Mouse (Mus musculus): ENCODE data around the gene Lrrk1. TPM values are rescaled to one million over a fixed set of nuclear protein-coding genes. Genes with fewer than 3 reads are reported as not detected.

Gene Lrrk1
- polyA plus RNA-seq, 1 experiment, result 9.8 TPM

DNA sequence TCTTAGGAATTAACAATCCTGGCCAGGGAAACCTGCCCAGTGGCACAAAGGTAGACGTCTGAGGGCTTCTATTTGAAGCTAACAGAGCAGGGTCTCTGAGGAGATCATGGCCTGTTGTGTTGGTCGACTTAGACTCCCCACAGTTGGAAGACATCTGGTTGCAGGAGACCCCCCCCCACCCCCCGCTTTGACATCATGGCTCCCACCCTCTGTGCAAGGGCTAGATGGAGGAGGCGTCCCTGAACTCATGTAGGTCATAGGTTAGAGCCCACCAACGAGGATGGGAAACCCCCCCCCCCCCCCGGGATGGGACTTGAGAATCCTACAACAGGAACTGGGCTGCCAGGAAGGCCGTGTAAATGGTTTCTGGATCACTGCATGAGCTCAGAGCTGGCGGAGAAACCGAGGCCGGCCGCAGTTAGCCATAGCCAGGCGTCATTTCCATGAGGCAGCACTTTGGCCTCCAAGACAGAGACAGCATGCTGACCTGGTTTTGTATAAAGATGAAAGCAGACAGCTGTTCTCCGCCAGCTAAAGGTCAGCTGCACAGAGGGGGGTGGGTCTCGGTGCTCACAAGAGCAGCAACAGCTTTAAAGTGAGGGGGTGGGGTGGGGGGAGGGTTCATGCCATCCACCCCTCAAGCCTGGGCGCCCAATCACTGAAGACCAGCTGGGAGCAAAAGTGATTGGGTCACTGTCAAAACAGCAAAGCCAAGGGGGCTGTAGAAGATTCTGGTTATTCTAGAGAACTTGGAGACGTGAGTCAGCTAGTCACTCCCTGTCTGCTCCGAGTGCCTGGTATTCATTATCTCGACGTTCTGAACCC lies 95.4 kb downstream of the Lrrk1 start:
- TF ChIP-seq GATA1 (IDR thresholded peaks at IDR 0.05; ENCODE audit: borderline replicate concordance, low read length) (no peak), FLI1 (IDR thresholded peaks at IDR 0.05; ENCODE audit: low read length) (no peak)
- H3K4me1 ChIP-seq, result peaks cover 36% of the 10 kb centered on the region

GRCm38 (mm10) chr7:66292010-66292409 lies 96.1 kb downstream of the Lrrk1 start:
- Histone ChIP-seq H3K9me3 (no peaks in the 10 kb centered on the region), H3K4me3 (replicated peaks) (peak overlapping the region; percentile 50), H3K4me1 (peaks cover 36% of the 10 kb centered on the region), H3K27me3 (replicated peaks) (no peaks in the 10 kb centered on the region), H3K36me3 (replicated peaks; ENCODE audit: low read length) (peaks cover 96% of the 10 kb centered on the region)
- TF ChIP-seq FLI1 (IDR thresholded peaks at IDR 0.05; ENCODE audit: low read length), result no peak
- TF ChIP-seq GATA1 (IDR thresholded peaks at IDR 0.05; ENCODE audit: borderline replicate concordance, low read length), result no peak

More for the DNA sequence above, 95.4 kb downstream of the Lrrk1 start:
- no peaks in the 10 kb centered on the region for H3K27me3 ChIP-seq (replicated peaks)
- no peak overlapping the region for H3K4me3 ChIP-seq (replicated peaks)
- H3K9me3 ChIP-seq, result no peaks in the 10 kb centered on the region
- H3K36me3 ChIP-seq (replicated peaks; ENCODE audit: low read length), result peaks cover 96% of the 10 kb centered on the region

GRCm38 (mm10) chr7:66282984-66283612 lies 105.1 kb downstream of the Lrrk1 start:
- no peaks in the 10 kb centered on the region for H3K27me3 ChIP-seq (replicated peaks)
- H3K4me3 ChIP-seq (replicated peaks), result no peak overlapping the region
- no peak for TF ChIP-seq FLI1 (IDR thresholded peaks at IDR 0.05; ENCODE audit: low read length)
- no peaks in the 10 kb centered on the region for H3K9me3 ChIP-seq
- peaks cover 98% of the 10 kb centered on the region for H3K36me3 ChIP-seq (replicated peaks; ENCODE audit: low read length)
- H3K4me1 ChIP-seq, result no peaks in the 10 kb centered on the region

GRCm38 (mm10) chr7:66282265-66282664 lies 105.9 kb downstream of the Lrrk1 start:
- Histone ChIP-seq H3K4me3 (replicated peaks) (no peak overlapping the region), H3K27me3 (replicated peaks) (no peaks in the 10 kb centered on the region), H3K36me3 (replicated peaks; ENCODE audit: low read length) (peaks cover 97% of the 10 kb centered on the region), H3K4me1 (no peaks in the 10 kb centered on the region), H3K9me3 (no peaks in the 10 kb centered on the region)
- TF ChIP-seq FLI1 (IDR thresholded peaks at IDR 0.05; ENCODE audit: low read length) (no peak), GATA1 (IDR thresholded peaks at IDR 0.05; ENCODE audit: borderline replicate concordance, low read length) (no peak)

DNA sequence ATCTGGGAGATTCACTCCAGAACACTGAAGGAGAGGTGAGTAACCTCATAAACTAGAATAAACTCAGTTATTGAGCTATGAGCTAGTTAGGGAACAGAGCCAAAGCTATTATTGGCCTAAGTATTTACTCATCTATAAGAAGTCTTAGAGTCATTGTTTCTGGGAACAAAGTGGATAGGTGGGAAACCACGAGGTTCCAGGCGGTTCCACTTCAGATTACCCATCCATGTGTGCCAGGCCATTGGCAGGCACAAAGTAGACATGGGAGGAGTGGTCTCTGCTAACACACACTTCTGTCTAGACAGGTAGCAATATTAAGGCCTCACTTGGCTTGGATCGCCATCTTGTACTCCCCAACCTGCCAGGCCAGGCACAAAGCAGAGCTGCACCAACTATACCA lies 110.1 kb downstream of the Lrrk1 start:
- TF ChIP-seq FLI1 (IDR thresholded peaks at IDR 0.05; ENCODE audit: low read length) (no peak), GATA1 (IDR thresholded peaks at IDR 0.05; ENCODE audit: borderline replicate concordance, low read length) (no peak)
- H3K27me3 ChIP-seq (replicated peaks), result no peaks in the 10 kb centered on the region
- no peaks in the 10 kb centered on the region for H3K9me3 ChIP-seq
- no peak overlapping the region for H3K4me3 ChIP-seq (replicated peaks)
- peaks cover 97% of the 10 kb centered on the region for H3K36me3 ChIP-seq (replicated peaks; ENCODE audit: low read length)
- H3K4me1 ChIP-seq, result peaks cover 12% of the 10 kb centered on the region

DNA sequence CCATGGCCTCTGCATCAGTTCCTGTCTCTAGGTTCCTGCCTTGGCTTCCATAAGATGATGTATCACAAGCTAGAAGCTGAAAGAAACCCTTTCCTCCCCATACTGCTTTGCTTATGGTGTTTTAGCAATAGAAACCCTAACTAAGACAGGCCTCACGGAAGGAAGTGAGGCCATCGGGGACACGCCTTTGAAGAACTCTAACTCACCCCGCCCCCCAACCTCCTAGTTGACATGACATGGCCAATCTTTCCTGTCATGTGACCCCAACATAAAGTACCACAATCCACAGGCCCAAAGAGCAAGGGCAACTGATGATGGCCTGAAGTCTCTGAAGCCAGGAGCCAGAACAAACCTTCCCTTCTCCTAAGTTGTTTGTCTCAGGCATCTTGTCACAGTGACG lies 114.7 kb downstream of the Lrrk1 start:
- peaks cover 26% of the 10 kb centered on the region for H3K4me1 ChIP-seq
- peaks cover 98% of the 10 kb centered on the region for H3K36me3 ChIP-seq (replicated peaks; ENCODE audit: low read length)
- H3K9me3 ChIP-seq, result peaks cover 7% of the 10 kb centered on the region
- H3K27me3 ChIP-seq (replicated peaks), result no peaks in the 10 kb centered on the region
- no peak overlapping the region for H3K4me3 ChIP-seq (replicated peaks)
- no peak for TF ChIP-seq GATA1 (IDR thresholded peaks at IDR 0.05; ENCODE audit: borderline replicate concordance, low read length)
- no peak for TF ChIP-seq FLI1 (IDR thresholded peaks at IDR 0.05; ENCODE audit: low read length)

- peaks cover 7% of the 10 kb centered on the region for H3K9me3 ChIP-seq
- TF ChIP-seq GATA1 (IDR thresholded peaks at IDR 0.05; ENCODE audit: borderline replicate concordance, low read length) (no peak), FLI1 (IDR thresholded peaks at IDR 0.05; ENCODE audit: low read length) (no peak)
- peaks cover 98% of the 10 kb centered on the region for H3K36me3 ChIP-seq (replicated peaks; ENCODE audit: low read length)
- peaks cover 47% of the 10 kb centered on the region for H3K4me1 ChIP-seq
- no peaks in the 10 kb centered on the region for H3K27me3 ChIP-seq (replicated peaks)
- no peak overlapping the region for H3K4me3 ChIP-seq (replicated peaks)
Observed at GRCm38 (mm10) chr7:66271226-66271625, 116.9 kb downstream of the Lrrk1 start.

DNA sequence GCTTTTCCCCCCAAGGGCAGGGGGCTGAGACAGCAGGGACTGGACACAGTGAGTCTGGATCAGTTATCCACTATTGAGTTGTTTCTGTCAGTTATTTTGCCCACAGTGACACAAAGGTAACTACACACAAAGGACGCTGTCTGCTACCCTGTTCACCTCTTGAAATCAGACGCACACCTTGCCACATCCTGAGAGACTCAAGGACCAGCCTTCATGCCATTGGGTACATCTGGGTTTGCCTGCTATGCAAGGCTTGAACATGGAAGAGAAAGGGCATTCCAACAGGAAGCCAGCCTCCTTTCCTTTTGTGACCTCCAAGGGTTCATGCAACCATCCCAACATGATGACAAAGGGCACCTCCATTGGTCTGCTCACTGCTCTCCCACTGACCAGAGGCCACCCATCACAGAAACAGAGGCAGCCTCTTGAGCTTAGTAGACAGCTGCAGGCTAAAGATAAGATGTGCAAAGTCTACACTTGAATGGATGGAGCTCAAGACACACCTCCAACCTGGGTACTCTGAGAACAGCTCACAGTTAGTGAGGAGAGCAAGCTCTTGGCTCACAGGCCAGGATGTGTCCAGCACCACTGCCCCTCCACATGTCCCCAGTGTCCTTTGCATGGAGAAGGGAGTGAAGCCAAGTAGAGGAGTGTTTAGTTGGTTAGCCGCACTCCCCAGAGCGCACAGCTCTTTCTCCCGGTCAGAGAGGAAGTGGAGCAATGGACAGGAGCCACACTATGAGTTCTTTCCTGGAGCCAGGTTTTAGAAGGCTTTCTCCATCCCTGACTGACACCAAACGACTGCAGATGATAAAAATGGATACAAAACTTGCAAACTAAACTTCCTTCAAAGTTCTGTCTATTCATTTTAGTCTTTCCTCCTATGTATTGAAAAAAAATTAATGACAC lies 121.0 kb downstream of the Lrrk1 start:
- Histone ChIP-seq H3K4me3 (replicated peaks) (peak overlapping the region; percentile 47), H3K27me3 (replicated peaks) (no peaks in the 10 kb centered on the region), H3K9me3 (peaks cover 7% of the 10 kb centered on the region), H3K4me1 (peaks cover 56% of the 10 kb centered on the region), H3K36me3 (replicated peaks; ENCODE audit: low read length) (peaks cover 98% of the 10 kb centered on the region)
- TF ChIP-seq GATA1 (IDR thresholded peaks at IDR 0.05; ENCODE audit: borderline replicate concordance, low read length), result no peak

DNA sequence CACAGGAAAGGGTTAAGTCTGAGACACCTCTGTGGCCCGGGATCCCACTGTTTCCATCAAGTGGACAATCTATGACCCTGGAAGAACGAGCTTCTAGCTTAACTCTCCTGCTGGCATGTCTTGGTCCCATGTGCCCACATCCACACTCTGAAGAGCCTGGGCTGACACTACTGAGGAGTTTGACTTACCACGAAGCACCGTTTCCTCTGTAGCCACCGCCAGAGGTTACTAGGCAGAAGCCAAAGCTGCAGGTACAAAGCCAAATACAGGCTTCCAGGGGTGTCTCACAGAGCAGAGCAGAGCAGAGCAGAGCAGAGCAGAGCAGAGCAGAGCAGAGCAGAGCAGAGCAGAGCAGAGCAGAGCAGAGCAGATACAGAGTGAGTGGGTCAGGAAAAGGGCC lies 124.7 kb downstream of the Lrrk1 start:
- no peaks in the 10 kb centered on the region for H3K27me3 ChIP-seq (replicated peaks)
- H3K4me1 ChIP-seq, result peaks cover 57% of the 10 kb centered on the region
- peaks cover 99% of the 10 kb centered on the region for H3K36me3 ChIP-seq (replicated peaks; ENCODE audit: low read length)
- no peak overlapping the region for H3K4me3 ChIP-seq (replicated peaks)
- H3K9me3 ChIP-seq, result no peaks in the 10 kb centered on the region
- TF ChIP-seq GATA1 (IDR thresholded peaks at IDR 0.05; ENCODE audit: borderline replicate concordance, low read length) (no peak), FLI1 (IDR thresholded peaks at IDR 0.05; ENCODE audit: low read length) (no peak)

Data from megakaryocyte, embryonic 14.5 days (primary cell).